Mouse (Mus musculus): Measurements from ENCODE around the gene Pira2. TPM values are rescaled to one million over a fixed set of nuclear protein-coding genes. Genes with fewer than 3 reads are reported as not detected.
"Not testable (repeated sequence)": the region's sequence is repeated elsewhere in the genome, so short reads cannot be mapped to it uniquely, and the experiment has no call there.

Gene Pira2
- polyA plus RNA-seq (2015; fragmentation: Nextera tagmentation; extraction: Ambion mirVana) = 0.13 and 0.38 TPM in 2 replicates

- H3K36me3 ChIP-seq; H3K4me1 ChIP-seq; H3K9me3 ChIP-seq (replicated peaks); H3K4me3 ChIP-seq (replicated peaks); H3K27ac ChIP-seq; H3K9ac ChIP-seq; H3K27me3 ChIP-seq; ATAC-seq (replicated peaks; ENCODE audit: low FRiP score); H3K4me2 ChIP-seq: not testable (repeated sequence)
- no CpG with 5 or more reads among the region's 2 CpGs for WGBS
These were observed at the start of gene Pira2 for GRCm38 (mm10) chr7:3844951-3845350. TSS of gene Pira2 (minus strand) at chr7:3845051.

GRCm38 (mm10) chr7:3875032-3875431, 30.2 kb upstream of the Pira2 start:
- not testable (repeated sequence) for H3K4me2 ChIP-seq; H3K4me3 ChIP-seq (replicated peaks); H3K9ac ChIP-seq; H3K9me3 ChIP-seq (replicated peaks); H3K36me3 ChIP-seq; H3K4me1 ChIP-seq; H3K27ac ChIP-seq; H3K27me3 ChIP-seq; ATAC-seq (replicated peaks; ENCODE audit: low FRiP score)
- no CpG with 5 or more reads among the region's 1 CpGs for WGBS

- H3K4me2 ChIP-seq; H3K9ac ChIP-seq; H3K4me3 ChIP-seq (replicated peaks); H3K36me3 ChIP-seq; ATAC-seq (replicated peaks; ENCODE audit: low FRiP score); H3K4me1 ChIP-seq; H3K27ac ChIP-seq; H3K9me3 ChIP-seq (replicated peaks); H3K27me3 ChIP-seq: not testable (repeated sequence)
- no CpG with 5 or more reads among the region's 1 CpGs for whole genome bisulfite sequencing
These were observed 7.0 kb downstream of the Pira2 start for GRCm38 (mm10) chr7:3837854-3838253.

- not testable (repeated sequence) for H3K27ac ChIP-seq; H3K36me3 ChIP-seq; H3K4me1 ChIP-seq; ATAC-seq (replicated peaks; ENCODE audit: low FRiP score); H3K9ac ChIP-seq; H3K4me3 ChIP-seq (replicated peaks); H3K4me2 ChIP-seq; H3K27me3 ChIP-seq; H3K9me3 ChIP-seq (replicated peaks)
These were observed 14.2 kb downstream of the Pira2 start for GRCm38 (mm10) chr7:3830633-3831032.

- not testable (repeated sequence) for H3K9me3 ChIP-seq (replicated peaks); H3K4me2 ChIP-seq; H3K4me3 ChIP-seq (replicated peaks); ATAC-seq (replicated peaks; ENCODE audit: low FRiP score); H3K27ac ChIP-seq; H3K4me1 ChIP-seq; H3K9ac ChIP-seq; H3K36me3 ChIP-seq; H3K27me3 ChIP-seq
- 50% methylated on average over 1 of the region's 3 CpGs for WGBS
These were observed 19.3 kb downstream of the Pira2 start, which contains the start of gene Gm15448 for GRCm38 (mm10) chr7:3825599-3825998. TSS of gene Gm15448 (minus strand) at chr7:3825687.

GRCm38 (mm10) chr7:3811912-3812311, 32.9 kb downstream of the Pira2 start:
- not testable (repeated sequence) for ATAC-seq (replicated peaks; ENCODE audit: low FRiP score); H3K27ac ChIP-seq; H3K36me3 ChIP-seq; H3K9ac ChIP-seq; H3K9me3 ChIP-seq (replicated peaks); H3K4me1 ChIP-seq; H3K27me3 ChIP-seq; H3K4me2 ChIP-seq; H3K4me3 ChIP-seq (replicated peaks)

- H3K9me3 ChIP-seq (replicated peaks); H3K27ac ChIP-seq; H3K9ac ChIP-seq; H3K4me1 ChIP-seq; H3K27me3 ChIP-seq; H3K36me3 ChIP-seq; H3K4me2 ChIP-seq; ATAC-seq (replicated peaks; ENCODE audit: low FRiP score); H3K4me3 ChIP-seq (replicated peaks): not testable (repeated sequence)
- 87% methylated on average over 4 of the region's 4 CpGs for WGBS
These were observed 41.9 kb downstream of the Pira2 start for GRCm38 (mm10) chr7:3802935-3803334.

GRCm38 (mm10) chr7:3799940-3800339, 44.9 kb downstream of the Pira2 start:
- not testable (repeated sequence) for H3K27me3 ChIP-seq; H3K27ac ChIP-seq; ATAC-seq (replicated peaks; ENCODE audit: low FRiP score); H3K9me3 ChIP-seq (replicated peaks); H3K36me3 ChIP-seq; H3K9ac ChIP-seq; H3K4me1 ChIP-seq; H3K4me3 ChIP-seq (replicated peaks); H3K4me2 ChIP-seq
- WGBS = 90% methylated on average over 3 of the region's 3 CpGs

- not testable (repeated sequence) for H3K4me2 ChIP-seq; H3K9ac ChIP-seq; ATAC-seq (replicated peaks; ENCODE audit: low FRiP score); H3K4me3 ChIP-seq (replicated peaks); H3K36me3 ChIP-seq; H3K4me1 ChIP-seq; H3K9me3 ChIP-seq (replicated peaks); H3K27me3 ChIP-seq; H3K27ac ChIP-seq
These were observed 48.6 kb downstream of the Pira2 start for GRCm38 (mm10) chr7:3796286-3796685.

Other genes with a start within 250 kb of the Pira2 start
- gene Oscar, start 228.9 kb downstream of the Pira2 start, polyA plus RNA-seq (2015; fragmentation: Nextera tagmentation; extraction: Ambion mirVana) = 0.59 TPM in 1 of 2 replicates, not detected in the other
- gene Ndufa3, start 227.7 kb downstream of the Pira2 start, polyA plus RNA-seq (2015; fragmentation: Nextera tagmentation; extraction: Ambion mirVana) = 500 and 505 TPM in 2 replicates
- 22.6 and 23.9 TPM in 2 replicates for gene Tfpt, start 215.1 kb downstream of the Pira2 start, polyA plus RNA-seq (2015; fragmentation: Nextera tagmentation; extraction: Ambion mirVana)
- 110 and 116 TPM in 2 replicates for gene Prpf31, start 215.1 kb downstream of the Pira2 start, polyA plus RNA-seq (2015; fragmentation: Nextera tagmentation; extraction: Ambion mirVana)
- 60.6 and 66.5 TPM in 2 replicates for gene Cnot3, start 199.8 kb downstream of the Pira2 start, polyA plus RNA-seq (2015; fragmentation: Nextera tagmentation; extraction: Ambion mirVana)
- 18.1 and 18.7 TPM in 2 replicates for gene Leng1, start 179.2 kb downstream of the Pira2 start, polyA plus RNA-seq (2015; fragmentation: Nextera tagmentation; extraction: Ambion mirVana)
- gene Tmc4, start 167.5 kb downstream of the Pira2 start, polyA plus RNA-seq (2015; fragmentation: Nextera tagmentation; extraction: Ambion mirVana) = 20.4 and 23.9 TPM in 2 replicates
- 274 and 286 TPM in 2 replicates for gene Tsen34, start 152.2 kb downstream of the Pira2 start, polyA plus RNA-seq (2015; fragmentation: Nextera tagmentation; extraction: Ambion mirVana)
- 56.9 and 59.6 TPM in 2 replicates for gene Mboat7, start 151.5 kb downstream of the Pira2 start, polyA plus RNA-seq (2015; fragmentation: Nextera tagmentation; extraction: Ambion mirVana)
- gene Rps9, start 141.1 kb downstream of the Pira2 start, polyA plus RNA-seq (2015; fragmentation: Nextera tagmentation; extraction: Ambion mirVana) = 1,518 and 1,652 TPM in 2 replicates
- gene Pirb, start 124.7 kb downstream of the Pira2 start, polyA plus RNA-seq (2015; fragmentation: Nextera tagmentation; extraction: Ambion mirVana) = 0.68 and 1.1 TPM in 2 replicates
- not detected in 2 replicates for gene Gm15448, start 19.4 kb downstream of the Pira2 start, polyA plus RNA-seq (2015; fragmentation: Nextera tagmentation; extraction: Ambion mirVana)
- 0.36 TPM in 1 of 2 replicates, not detected in the other for gene Gm14548, start 53.1 kb upstream of the Pira2 start, polyA plus RNA-seq (2015; fragmentation: Nextera tagmentation; extraction: Ambion mirVana)
- gene Lilra6, start 70.5 kb upstream of the Pira2 start, polyA plus RNA-seq (2015; fragmentation: Nextera tagmentation; extraction: Ambion mirVana) = 0.08 and 0.25 TPM in 2 replicates
- 0.70 and 1.1 TPM in 2 replicates for gene Lair1, start 218.2 kb upstream of the Pira2 start, polyA plus RNA-seq (2015; fragmentation: Nextera tagmentation; extraction: Ambion mirVana)